15 mouse cellular contexts compared by ENCODE assay signal in the genomic region with DNA sequence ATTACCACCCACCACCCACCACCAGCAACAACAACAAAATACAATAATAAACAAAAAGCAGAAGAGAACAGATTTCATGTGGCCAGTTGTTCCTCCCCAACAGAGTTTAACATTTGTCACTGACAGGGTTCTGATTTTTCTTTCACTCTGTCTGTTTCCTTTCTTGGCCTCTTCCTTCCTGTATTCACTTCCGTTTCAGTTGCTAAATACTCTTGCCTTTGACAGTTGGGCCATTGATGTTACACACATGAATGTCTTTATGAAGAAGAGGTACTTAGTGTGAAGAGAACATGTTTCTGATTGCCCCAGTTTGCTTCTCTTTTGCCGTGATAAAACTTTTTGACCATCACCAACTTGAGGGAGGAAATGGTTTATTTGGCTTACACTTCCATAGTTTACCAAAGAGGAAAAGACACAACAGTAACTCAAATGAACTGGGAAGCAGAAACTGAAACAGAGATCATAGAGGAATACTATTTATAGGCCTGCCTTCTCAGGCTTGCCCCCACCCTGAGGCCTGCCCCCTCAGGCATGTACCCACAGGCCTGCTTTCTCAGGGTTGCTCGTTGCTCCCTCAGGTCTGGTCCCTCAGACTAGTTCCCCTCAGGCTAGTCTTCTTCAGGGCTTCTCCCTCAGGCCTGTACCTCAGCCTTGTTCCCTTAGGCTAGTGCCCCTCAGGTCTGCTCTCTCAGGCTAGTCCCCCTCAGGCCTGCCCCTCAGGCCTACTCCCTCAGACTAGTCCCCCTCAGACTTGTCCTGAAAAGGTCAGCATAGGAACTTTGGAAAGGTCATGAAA. TPM values are rescaled to one million over a fixed set of nuclear protein-coding genes. Genes with fewer than 3 reads are reported as not detected.
DNase-seq lines count a peak whose midpoint lies in the region; ATAC-seq and TF ChIP-seq lines count a peak whose summit lies in the region.
"Had no signal": no experiment of that assay in that cellular context is flagged by ENCODE, and none has a peak within 500 bp of the region (broad histone marks: within the 10 kb centered on the region; RNA-seq: fewer than 3 reads in every experiment).

No protein-coding gene starts in this region.

- no peaks in the 10 kb centered on the region for H3K9me3 ChIP-seq in kidney, embryonic 16.5 days (ENCODE audit: low read length)
- no peaks in the 10 kb centered on the region for H3K9me3 ChIP-seq in liver, embryonic 13.5 days (replicated peaks)
- H3K9me3 ChIP-seq: embryonic facial prominence, embryonic 12.5 days; forebrain, embryonic 15.5 days; limb, embryonic 13.5 days had no signal

- no peak overlapping the region for H3K9ac ChIP-seq in kidney, embryonic 16.5 days (replicated peaks; ENCODE audit: low read length)
- no peak overlapping the region for H3K9ac ChIP-seq in liver, embryonic 13.5 days
- H3K9ac ChIP-seq: embryonic facial prominence, embryonic 12.5 days; forebrain, embryonic 15.5 days; limb, embryonic 13.5 days had no signal

- intact Hi-C loops in left cerebral cortex, adult 2 months (cut with DNase I) = no loop called here

- no peak overlapping the region for H3K4me3 ChIP-seq in kidney, embryonic 16.5 days (ENCODE audit: low read length)
- H3K4me3 ChIP-seq in thymus, adult 2 months (ENCODE audit: control insufficient read depth, insufficient read depth, low read length) = no peak overlapping the region
- H3K4me3 ChIP-seq in liver, embryonic 13.5 days (replicated peaks) = no peak overlapping the region
- H3K4me3 ChIP-seq in left cerebral cortex, adult 2 months = no peak overlapping the region
- H3K4me3 ChIP-seq: embryonic facial prominence, embryonic 12.5 days; forebrain, embryonic 15.5 days; limb, embryonic 13.5 days had no signal

- no peak for TF ChIP-seq CTCF in thymus, adult 2 months (IDR thresholded peaks at IDR 0.05; ENCODE audit: borderline replicate concordance, control insufficient read depth, extremely low read depth, insufficient read depth, low read length, poor library complexity)
- TF ChIP-seq CTCF in left cerebral cortex, adult 2 months (IDR thresholded peaks at IDR 0.05) = no peak

- ATAC-seq in kidney, embryonic 16.5 days (ENCODE audit: low FRiP score, low TSS enrichment) = 0 out of 2 replicates have a peak, but pooled peaks have one; percentile 9
- ATAC-seq in liver, embryonic 13.5 days (ENCODE audit: low read depth) = 0 out of 2 replicates have a peak, but pooled peaks have one; percentile 20
- ATAC-seq: forebrain, embryonic 15.5 days had no signal

- H3K4me2 ChIP-seq in kidney, embryonic 16.5 days (replicated peaks; ENCODE audit: low read depth, low read length) = no peak overlapping the region
- no peak overlapping the region for H3K4me2 ChIP-seq in liver, embryonic 13.5 days
- H3K4me2 ChIP-seq: embryonic facial prominence, embryonic 12.5 days; forebrain, embryonic 15.5 days; limb, embryonic 13.5 days had no signal

- H3K27me3 ChIP-seq in kidney, embryonic 16.5 days (ENCODE audit: insufficient read depth, low read length) = no peaks in the 10 kb centered on the region
- H3K27me3 ChIP-seq in thymus, adult 2 months (ENCODE audit: control insufficient read depth, insufficient read depth, low read length) = no peaks in the 10 kb centered on the region
- no peaks in the 10 kb centered on the region for H3K27me3 ChIP-seq in liver, embryonic 13.5 days
- H3K27me3 ChIP-seq: embryonic facial prominence, embryonic 12.5 days; forebrain, embryonic 15.5 days; limb, embryonic 13.5 days had no signal

- no peak for TF ChIP-seq POLR2A in thymus, adult 2 months (IDR thresholded peaks at IDR 0.05; ENCODE audit: control insufficient read depth, extremely low read depth, insufficient read depth, low read length, poor library complexity)

- H3K27ac ChIP-seq in kidney, embryonic 16.5 days (ENCODE audit: low read length) = no peak overlapping the region; the same call in 1 of the 2 replicates
- H3K27ac ChIP-seq in thymus, adult 2 months (ENCODE audit: control insufficient read depth, insufficient read depth, low read length) = peak overlapping the region; percentile 79
- H3K27ac ChIP-seq in liver, embryonic 13.5 days = peak overlapping the region; percentile 0; the same call in 1 of the 2 replicates
- H3K27ac ChIP-seq in left cerebral cortex, adult 2 months = no peak overlapping the region
- H3K27ac ChIP-seq: embryonic facial prominence, embryonic 12.5 days; forebrain, embryonic 15.5 days; limb, embryonic 13.5 days had no signal

- 65% methylated on average over 3 of the region's 3 CpGs for WGBS in kidney, embryonic 16.5 days
- 7% methylated on average over 3 of the region's 3 CpGs for WGBS in thymus, adult 2 months
- WGBS in liver, embryonic 13.5 days (ENCODE audit: insufficient replicate concordance) = 24% methylated on average over 3 of the region's 3 CpGs

- H3K36me3 ChIP-seq in kidney, embryonic 16.5 days (ENCODE audit: insufficient read depth, low read length) = no peaks in the 10 kb centered on the region
- no peaks in the 10 kb centered on the region for H3K36me3 ChIP-seq in thymus, adult 2 months (ENCODE audit: control insufficient read depth, insufficient read depth, low read length)
- no peaks in the 10 kb centered on the region for H3K36me3 ChIP-seq in liver, embryonic 13.5 days
- H3K36me3 ChIP-seq: embryonic facial prominence, embryonic 12.5 days; forebrain, embryonic 15.5 days; limb, embryonic 13.5 days had no signal

- H3K4me1 ChIP-seq in kidney, embryonic 16.5 days (ENCODE audit: insufficient read depth, low read length) = no peaks in the 10 kb centered on the region
- peaks cover 19% of the 10 kb centered on the region for H3K4me1 ChIP-seq in thymus, adult 2 months (replicated peaks; ENCODE audit: control insufficient read depth, insufficient read depth, low read length)
- H3K4me1 ChIP-seq in liver, embryonic 13.5 days (replicated peaks) = no peaks in the 10 kb centered on the region
- H3K4me1 ChIP-seq: embryonic facial prominence, embryonic 12.5 days; forebrain, embryonic 15.5 days had no signal

- DNase-seq in kidney, adult 9 months = no peak
- no peak for DNase-seq in thymus, adult 2 months
- no peak for DNase-seq in thymus, postnatal 14 days
- no peak for DNase-seq in liver, embryonic 13.5 days
- peak; percentile 11 to 25 for DNase-seq in thymus, postnatal 36 days
- DNase-seq in heart, postnatal 4 days = no peak
- no peak for DNase-seq in left cerebral cortex, adult 2 months (ENCODE audit: extremely low spot score in 1 of 2, low spot score in 2 of 2)
- DNase-seq: gastrocnemius, postnatal 14 days; heart, postnatal 36 days; kidney, postnatal 25 days; midbrain, embryonic 14.5 days had no signal

RNA-seq across cellular contexts. Expression of a gene that starts 13.3 kb away (rescaled TPM):
- 11.6 and 18.6 TPM in 2 replicates for polyA plus RNA-seq in kidney, embryonic 16.5 days (2015; fragmentation: Nextera tagmentation; extraction: Ambion mirVana)
- 12.6 and 12.8 TPM in 2 replicates for polyA plus RNA-seq in thymus, adult 2 months (2012; rRNA removed)
- polyA plus RNA-seq in liver, embryonic 13.5 days (2015; fragmentation: Nextera tagmentation; extraction: Ambion mirVana) = 9.8 and 10.3 TPM in 2 replicates
- total RNA-seq in heart, postnatal 4 days (2021) = 1 to 10 TPM; 6.7 to 7.1 TPM
- total RNA-seq in left cerebral cortex, adult 2 months (2021) = 10 to 100 TPM; 11.3 to 11.5 TPM

Comparison
In these comparisons a context has a peak if more than half of its experiments do, and no peak if none do; other contexts are left out.
1. DNase-seq: peak in thymus, postnatal 36 days (2 of 2); none in kidney, adult 9 months (single experiment), thymus, adult 2 months (single experiment), thymus, postnatal 14 days (single experiment), liver, embryonic 13.5 days (single experiment), heart, postnatal 4 days (single experiment) and left cerebral cortex, adult 2 months (0 of 2).
2. H3K27ac ChIP-seq: peak in thymus, adult 2 months (single experiment) and liver, embryonic 13.5 days (single experiment); none in kidney, embryonic 16.5 days (single experiment) and left cerebral cortex, adult 2 months (single experiment).